Comparison of ENCODE assay signal across 9 mouse cellular contexts in genomic region chr3:88364337-88364736, GRCm38 (mm10). TPM values are rescaled to one million over a fixed set of nuclear protein-coding genes. Genes with fewer than 3 reads are reported as not detected.
DNase-seq lines count a peak whose midpoint lies in the region; ATAC-seq and TF ChIP-seq lines count a peak whose summit lies in the region.
"Had no signal": no experiment of that assay in that cellular context is flagged by ENCODE, and none has a peak within 500 bp of the region (broad histone marks: within the 10 kb centered on the region; RNA-seq: fewer than 3 reads in every experiment).

TSS of gene Paqr6 (plus strand) at chr3:88364584.

- peaks cover 19% of the 10 kb centered on the region for H3K27me3 ChIP-seq in E14TG2a.4 (ENCODE audit: insufficient read depth, low read length)
- H3K27me3 ChIP-seq in hindbrain, embryonic 12.5 days = peaks cover 22% of the 10 kb centered on the region
- peaks cover 14% of the 10 kb centered on the region for H3K27me3 ChIP-seq in midbrain, embryonic 15.5 days (replicated peaks)

- ATAC-seq in hindbrain, embryonic 12.5 days (ENCODE audit: low FRiP score) = no peak
- no peak for ATAC-seq in midbrain, embryonic 15.5 days (replicated peaks)

- H3K36me3 ChIP-seq in E14TG2a.4 (ENCODE audit: insufficient read depth, low read length) = peaks cover 44% of the 10 kb centered on the region
- peaks cover 38% of the 10 kb centered on the region for H3K36me3 ChIP-seq in hindbrain, embryonic 12.5 days
- H3K36me3 ChIP-seq in midbrain, embryonic 15.5 days (replicated peaks) = peaks cover 22% of the 10 kb centered on the region

- H3K9ac ChIP-seq in hindbrain, embryonic 12.5 days = no peak within 1 kb of the TSS
- H3K9ac ChIP-seq in midbrain, embryonic 15.5 days = no peak within 1 kb of the TSS
- H3K9ac ChIP-seq: midbrain, embryonic 12.5 days had no signal

- H3K4me3 ChIP-seq in E14TG2a.4 (replicated peaks; ENCODE audit: low read length) = peak within 1 kb of the TSS; percentile 71
- H3K4me3 ChIP-seq in hindbrain, embryonic 12.5 days = no peak within 1 kb of the TSS
- no peak within 1 kb of the TSS for H3K4me3 ChIP-seq in midbrain, embryonic 15.5 days
- H3K4me3 ChIP-seq: midbrain, embryonic 12.5 days had no signal

- peaks cover 63% of the 10 kb centered on the region for H3K4me1 ChIP-seq in E14TG2a.4 (replicated peaks; ENCODE audit: low read depth, low read length)
- H3K4me1 ChIP-seq in hindbrain, embryonic 12.5 days = peaks cover 25% of the 10 kb centered on the region
- no peaks in the 10 kb centered on the region for H3K4me1 ChIP-seq in midbrain, embryonic 15.5 days

- no peak within 1 kb of the TSS; the same call in 1 of the 2 replicates for H3K27ac ChIP-seq in hindbrain, embryonic 12.5 days
- 0 out of 2 replicates have a peak within 1 kb of the TSS, but pooled peaks have one; percentile 20 for H3K27ac ChIP-seq in midbrain, embryonic 15.5 days
- H3K27ac ChIP-seq: midbrain, embryonic 12.5 days had no signal

- H3K4me2 ChIP-seq in hindbrain, embryonic 12.5 days (replicated peaks) = peak within 1 kb of the TSS; percentile 22
- no peak within 1 kb of the TSS for H3K4me2 ChIP-seq in midbrain, embryonic 15.5 days

- no peak for TF ChIP-seq CTCF in E14TG2a.4 (conservative IDR thresholded peaks at IDR 0.05; ENCODE audit: low read length)

- WGBS in hindbrain, embryonic 12.5 days = 2% methylated on average over 16 of the region's 16 CpGs
- 3% methylated on average over 16 of the region's 16 CpGs for WGBS in midbrain, embryonic 15.5 days

- peak; percentile 37 for DNase-seq in adrenal gland, adult 8-10 months
- peak; percentile 40 for DNase-seq in forelimb bud, embryonic 11.5 days (ENCODE audit: low read depth, low spot score)
- peak; percentile 44 to 49 for DNase-seq in layer of hippocampus, postnatal 36 days
- DNase-seq in urinary bladder, adult 2 months (ENCODE audit: low spot score) = peak; percentile 47
- no peak for DNase-seq in frontal cortex, postnatal 25 days (ENCODE audit: low spot score in 2 of 2)

- H3K9me3 ChIP-seq in E14TG2a.4 (ENCODE audit: low read length) = peaks cover 8% of the 10 kb centered on the region
- no peaks in the 10 kb centered on the region for H3K9me3 ChIP-seq in hindbrain, embryonic 12.5 days (replicated peaks)
- H3K9me3 ChIP-seq in midbrain, embryonic 15.5 days = no peaks in the 10 kb centered on the region
- H3K9me3 ChIP-seq: midbrain, embryonic 12.5 days had no signal

RNA-seq across cellular contexts. Expression of gene Paqr6, which starts in this region (rescaled TPM):
- 1 to 10 TPM; 4.1 to 6.9 (median 5.4) TPM for total RNA-seq in adrenal gland, adult 8-10 months (2022)
- 2.2 and 2.8 TPM in 2 replicates for polyA plus RNA-seq in hindbrain, embryonic 12.5 days (2016; fragmentation: Nextera tagmentation; extraction: Ambion mirVana)
- 10 to 100 TPM; 13.6 to 14.2 TPM for total RNA-seq in layer of hippocampus, postnatal 36 days (2021)
- 1.1 and 1.8 TPM in 2 replicates for polyA plus RNA-seq in midbrain, embryonic 15.5 days (2015; fragmentation: Nextera tagmentation; extraction: Ambion mirVana)
- polyA plus RNA-seq in urinary bladder, adult 2 months (2012; rRNA removed) = 47.1 and 70.4 TPM in 2 replicates

Comparison
In these comparisons a context has a peak if more than half of its experiments do, and no peak if none do; other contexts are left out.
1. RNA of gene Paqr6 (polyA plus RNA-seq): 47.1 to 70.4 TPM in urinary bladder, adult 2 months; 2.2 to 2.8 TPM in hindbrain, embryonic 12.5 days and 1.1 to 1.8 TPM in midbrain, embryonic 15.5 days; every median in the first group is over 10 times any median in the second.
2. DNase-seq: peak in adrenal gland, adult 8-10 months (single experiment), forelimb bud, embryonic 11.5 days (single experiment), layer of hippocampus, postnatal 36 days (2 of 2) and urinary bladder, adult 2 months (single experiment); none in frontal cortex, postnatal 25 days (0 of 2).